Mouse (Mus musculus): ENCODE measurements around the gene Ttbk2.

Gene Ttbk2

GRCm38 (mm10) chr2:120850424-120851082 is at the start of gene Ttbk2:
Gene Ttbk2, minus strand, starts transcription at chr2:120850604.
- DNase-seq (ENCODE audit: low read depth) = peak; percentile 95

GRCm38 (mm10) chr2:120896361-120896760 is 46.0 kb upstream of the Ttbk2 start:
- no peak for DNase-seq (ENCODE audit: low read depth)

GRCm38 (mm10) chr2:120887601-120888000 is 37.2 kb upstream of the Ttbk2 start:
- DNase-seq (ENCODE audit: low read depth) = peak; percentile 49

- no peak for DNase-seq (ENCODE audit: low read depth)
Observed at GRCm38 (mm10) chr2:120873192-120873591, 22.8 kb upstream of the Ttbk2 start.

- DNase-seq (ENCODE audit: low read depth) = no peak
Observed at GRCm38 (mm10) chr2:120871447-120872336, 21.3 kb upstream of the Ttbk2 start.

- DNase-seq (ENCODE audit: low read depth) = no peak
Observed at GRCm38 (mm10) chr2:120867336-120867735, 16.9 kb upstream of the Ttbk2 start.

GRCm38 (mm10) chr2:120866561-120866960 is 16.2 kb upstream of the Ttbk2 start:
- peak; percentile 62 for DNase-seq (ENCODE audit: low read depth)

GRCm38 (mm10) chr2:120863389-120863788 is 13.0 kb upstream of the Ttbk2 start:
- no peak for DNase-seq (ENCODE audit: low read depth)

GRCm38 (mm10) chr2:120860699-120861098 is 10.3 kb upstream of the Ttbk2 start:
- DNase-seq (ENCODE audit: low read depth) = no peak

GRCm38 (mm10) chr2:120858131-120858530 is 7.7 kb upstream of the Ttbk2 start:
- no peak for DNase-seq (ENCODE audit: low read depth)

- peak; percentile 24 for DNase-seq (ENCODE audit: low read depth)
Observed at GRCm38 (mm10) chr2:120853151-120853550, 2.7 kb upstream of the Ttbk2 start.

- DNase-seq (ENCODE audit: low read depth) = peak; percentile 57
Observed at GRCm38 (mm10) chr2:120852626-120853025, 2.2 kb upstream of the Ttbk2 start.

GRCm38 (mm10) chr2:120849449-120850423 is 668 bp downstream of the Ttbk2 start, which contains the start of gene Cdan1:
Gene Cdan1, minus strand, starts transcription at chr2:120850128.
- peak; percentile 21 for DNase-seq (ENCODE audit: low read depth)

- DNase-seq (ENCODE audit: low read depth) = no peak
Observed at GRCm38 (mm10) chr2:120845280-120845679, 5.1 kb downstream of the Ttbk2 start.

- no peak for DNase-seq (ENCODE audit: low read depth)
Observed at GRCm38 (mm10) chr2:120843990-120844389, 6.4 kb downstream of the Ttbk2 start.

- no peak for DNase-seq (ENCODE audit: low read depth)
Observed at GRCm38 (mm10) chr2:120841211-120841610, 9.2 kb downstream of the Ttbk2 start.

- DNase-seq (ENCODE audit: low read depth) = no peak
Observed at GRCm38 (mm10) chr2:120835167-120835566, 15.2 kb downstream of the Ttbk2 start.

GRCm38 (mm10) chr2:120826936-120827638 is 23.3 kb downstream of the Ttbk2 start:
- no peak for DNase-seq (ENCODE audit: low read depth)

- DNase-seq (ENCODE audit: low read depth) = no peak
Observed at GRCm38 (mm10) chr2:120770265-120770935, 80.0 kb downstream of the Ttbk2 start.

- no peak for DNase-seq (ENCODE audit: low read depth)
Observed at GRCm38 (mm10) chr2:120761922-120762321, 88.5 kb downstream of the Ttbk2 start.

GRCm38 (mm10) chr2:120748041-120748440 is 102.4 kb downstream of the Ttbk2 start:
- no peak for DNase-seq (ENCODE audit: low read depth)

Measured in naive thymus-derived CD4-positive, alpha-beta T cell, adult 2 months (primary cell).